Mouse (Mus musculus) testis, adult 2 months (tissue): ENCODE results near the gene Gm20388. TPM values are rescaled to one million over a fixed set of nuclear protein-coding genes. Genes with fewer than 3 reads are reported as not detected.

ENCODE experiments used
- H3K27ac ChIP-seq: fragments of 200-500 bp; 2 replicates; pipeline ENCODE4 v1.5.1; 2012; ENCODE audit warnings: low read depth, low read length; ENCODE audit not compliant: control insufficient read depth, insufficient read depth
- H3K27me3 ChIP-seq: fragments of 200-500 bp; 2 replicates; pipeline ENCODE4 v1.6.1; 2012; ENCODE audit warnings: mild to moderate bottlenecking, low read length, moderate library complexity; ENCODE audit not compliant: control insufficient read depth, insufficient read depth
- H3K36me3 ChIP-seq: fragments of 200-500 bp; 2 replicates; pipeline ENCODE4 v1.6.1; 2012; ENCODE audit warnings: mild to moderate bottlenecking, low read length; ENCODE audit not compliant: control insufficient read depth, insufficient read depth
- H3K4me1 ChIP-seq: fragments of 200-500 bp; 2 replicates; pipeline ENCODE4 v1.6.1; 2012; ENCODE audit warnings: low read length; ENCODE audit not compliant: control insufficient read depth, insufficient read depth
- H3K4me3 ChIP-seq: fragments of 200-500 bp; 2 replicates; pipeline ENCODE4 v1.5.1; 2012; ENCODE audit warnings: low read depth, mild to moderate bottlenecking, low read length, moderate library complexity, mixed read lengths; ENCODE audit not compliant: control insufficient read depth
- CTCF ChIP-seq: fragments of 200-500 bp; IDR thresholded peaks from 2 replicates; pipeline ENCODE4 v1.5.1; 2012; ENCODE audit warnings: low read depth, mild to moderate bottlenecking, inconsistent platforms, low read length, moderate library complexity; ENCODE audit not compliant: control insufficient read depth, insufficient read depth, insufficient replicate concordance
- POLR2A ChIP-seq: fragments of 200-500 bp; IDR thresholded peaks from 2 replicates; pipeline ENCODE4 v1.6.1; 2012; ENCODE audit warnings: low read depth, mild to moderate bottlenecking, inconsistent platforms, low read length, moderate library complexity; ENCODE audit not compliant: control insufficient read depth
- polyA plus RNA-seq: library from polyadenylated mRNA; depleted of rRNA; stranded (reverse); fragments of >200 nt; gene quantifications from 2 replicates; pipeline ENCODE4 v1.2.3, GENCODE M21; 2012

Gm20388 gene
- polyA plus RNA-seq, 1 experiment: 5.6 TPM

DNA sequence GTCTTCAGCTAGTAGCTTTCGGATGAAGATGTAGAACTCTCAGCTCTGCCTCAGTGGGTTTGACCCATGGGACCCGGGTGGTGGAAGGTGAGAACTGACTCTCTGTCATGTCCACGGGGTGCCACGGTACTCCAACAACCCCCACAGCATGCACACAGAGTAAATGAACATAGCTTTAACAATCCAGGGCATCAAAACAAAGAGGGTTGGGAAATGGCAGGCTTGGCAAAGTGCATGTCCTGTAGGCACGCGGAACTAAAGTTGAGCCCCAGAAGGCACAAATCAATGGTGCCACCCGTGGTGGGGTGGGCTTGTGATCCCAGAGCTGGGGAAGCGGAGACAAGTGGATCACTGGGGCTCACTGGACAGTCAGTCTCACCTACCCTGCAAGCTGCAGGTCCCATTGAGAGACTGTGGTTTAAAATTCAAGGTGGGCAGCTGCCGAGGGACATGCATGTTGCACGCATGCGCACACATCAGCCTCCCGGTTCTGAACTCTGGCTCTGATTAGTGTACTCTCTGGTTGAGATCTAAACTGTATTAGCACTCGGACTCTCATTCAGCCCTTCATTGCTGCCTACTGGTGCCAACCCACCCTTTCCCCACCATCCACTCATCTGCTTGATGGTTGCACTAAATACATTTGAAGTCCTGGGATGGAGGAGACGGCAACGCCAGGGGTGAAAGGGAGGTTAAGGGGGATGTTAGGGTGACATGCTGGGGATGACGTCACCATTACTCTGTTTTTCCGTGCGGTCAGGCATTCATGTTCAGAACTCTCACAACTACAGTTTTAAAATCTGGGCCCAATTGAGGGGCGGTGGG lies 2037.9 kb downstream of the Gm20388 start:
- Histone ChIP-seq H3K4me1 (peaks cover 27% of the 10 kb centered on the region), H3K27me3 (no peaks in the 10 kb centered on the region), H3K4me3 (no peak overlapping the region; the same call in 1 of the 2 replicates), H3K36me3 (no peaks in the 10 kb centered on the region), H3K27ac (no peak overlapping the region)
- TF ChIP-seq CTCF (no peak), POLR2A (no peak)

DNA sequence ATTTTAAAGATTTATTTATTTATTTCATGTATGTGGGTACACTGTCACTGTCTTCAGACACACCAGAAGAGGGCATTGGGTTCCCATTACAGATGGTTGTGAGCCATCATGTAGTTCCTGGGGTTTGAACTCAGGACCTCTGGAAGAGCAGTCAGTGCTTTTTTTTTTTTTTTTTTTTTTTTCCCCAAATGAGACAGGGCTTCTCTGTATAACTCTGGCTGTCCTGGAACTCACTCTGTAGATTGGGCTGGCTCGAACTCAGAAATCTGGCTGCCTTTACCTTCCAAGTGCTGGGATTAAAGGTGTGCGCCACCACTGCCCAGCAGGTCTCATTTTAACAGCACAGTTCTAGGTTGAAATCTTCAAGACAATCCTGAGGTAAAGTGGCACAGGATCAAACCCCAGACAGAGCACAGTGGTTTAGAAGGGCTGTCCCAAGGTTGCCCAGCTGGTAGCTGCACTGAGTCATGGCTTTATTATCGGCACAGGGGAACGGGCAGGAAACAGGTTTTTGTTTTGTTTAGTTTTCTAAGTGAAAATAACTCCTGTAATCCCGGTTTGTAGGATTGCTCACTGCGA lies 2038.7 kb downstream of the Gm20388 start, which contains the start of gene Banp:
Gene Banp (plus strand): TSS at position 529 of the 579 bp plus-strand sequence.
- peak within 1 kb of the TSS; percentile 100 for H3K27ac ChIP-seq
- no peak for TF ChIP-seq CTCF
- no peak for TF ChIP-seq POLR2A
- no peaks in the 10 kb centered on the region for H3K27me3 ChIP-seq
- H3K36me3 ChIP-seq: no peaks in the 10 kb centered on the region
- peak within 1 kb of the TSS; percentile 96 for H3K4me3 ChIP-seq
- peaks cover 27% of the 10 kb centered on the region for H3K4me1 ChIP-seq

DNA sequence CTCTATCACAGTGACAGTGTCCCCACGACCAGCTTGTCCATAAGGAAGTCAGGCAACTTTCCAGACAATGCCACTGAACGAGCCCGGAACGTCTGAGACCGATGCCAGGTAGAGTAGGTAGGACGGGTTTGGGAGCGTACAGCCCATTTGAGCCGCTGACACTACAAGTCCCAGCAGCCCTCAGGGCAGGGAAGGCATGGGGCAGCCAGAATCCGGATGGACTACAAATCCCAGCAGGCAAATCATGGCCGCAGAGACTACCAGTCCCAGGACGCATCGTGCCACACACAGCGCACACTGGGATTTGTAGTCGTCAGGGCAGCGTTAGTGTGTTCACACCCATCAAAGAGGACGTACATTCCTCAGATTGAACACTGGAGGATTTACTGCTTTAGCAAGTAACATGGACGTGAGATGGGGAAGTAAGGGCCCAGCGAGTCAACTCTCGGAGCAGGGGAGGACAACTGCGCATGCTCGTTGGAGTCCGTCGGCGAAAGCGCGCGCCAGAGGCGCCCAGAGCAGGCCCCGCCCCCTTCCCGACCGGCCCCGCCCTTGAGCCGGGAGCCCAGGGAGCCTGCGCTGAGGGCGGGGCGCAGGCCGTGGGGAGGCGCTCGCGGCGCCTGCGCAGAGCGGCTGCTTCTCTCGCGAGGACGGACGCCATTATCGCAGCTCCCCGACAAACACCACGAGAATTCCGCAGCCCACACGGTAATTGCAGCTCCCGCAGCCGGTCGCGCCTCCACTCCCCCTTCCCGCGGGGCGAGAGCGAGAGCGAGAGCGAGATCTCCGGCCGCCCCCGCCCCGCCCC lies 2039.5 kb downstream of the Gm20388 start:
- Histone ChIP-seq H3K36me3 (no peaks in the 10 kb centered on the region), H3K27me3 (no peaks in the 10 kb centered on the region), H3K4me1 (peaks cover 27% of the 10 kb centered on the region), H3K4me3 (peak overlapping the region; percentile 96), H3K27ac (peak overlapping the region; percentile 100)
- no peak for TF ChIP-seq CTCF
- TF ChIP-seq POLR2A: peak; percentile 64; the same call in 1 of the 2 replicates

DNA sequence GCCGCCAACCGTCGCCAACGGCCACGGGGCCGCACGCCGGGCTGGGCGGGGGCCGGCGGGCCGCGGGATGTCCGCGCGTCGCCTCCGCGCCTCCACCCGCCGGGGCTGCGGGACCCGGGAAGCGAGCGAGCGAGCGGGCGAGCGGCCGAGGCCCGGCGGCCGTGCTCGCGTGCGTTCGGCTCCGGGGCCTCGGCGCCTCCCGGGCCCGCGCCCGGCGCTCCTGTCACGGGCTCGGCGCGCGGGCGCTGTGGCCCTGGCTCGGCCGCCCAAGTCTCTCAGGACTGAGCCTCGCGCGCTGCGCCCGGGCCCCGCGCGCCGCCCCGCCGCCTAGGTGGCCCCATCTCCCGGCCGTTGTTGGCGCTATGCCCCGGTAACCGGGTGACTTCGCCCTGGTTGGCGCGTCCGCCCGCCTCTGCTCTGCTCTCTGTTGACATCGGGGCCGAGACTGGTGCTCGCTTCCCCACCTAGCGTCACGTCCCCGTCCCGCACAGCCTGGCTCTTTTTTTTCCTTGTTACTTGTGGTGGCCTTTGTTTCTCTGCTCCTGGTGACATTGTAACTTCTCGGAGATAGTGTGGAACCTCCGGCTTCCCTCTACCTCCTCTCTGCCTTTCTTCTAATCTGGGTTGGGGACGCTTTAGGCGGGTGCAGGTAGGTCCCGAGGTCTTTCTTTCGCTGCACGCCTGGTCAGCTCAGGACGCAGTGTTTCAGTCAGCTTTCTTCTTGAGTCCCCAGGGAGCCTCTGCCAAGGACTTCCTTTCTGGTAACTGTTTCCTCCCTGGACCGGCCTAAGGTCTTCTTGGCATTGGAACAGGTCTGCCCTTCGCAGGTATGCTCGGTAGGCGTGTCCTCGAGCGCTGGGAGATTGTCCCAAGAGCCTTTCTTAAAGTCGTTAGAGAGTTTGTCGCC lies 2040.4 kb downstream of the Gm20388 start:
- no peaks in the 10 kb centered on the region for H3K36me3 ChIP-seq
- 0 out of 2 replicates have a peak, but pooled peaks have one; percentile 59 for TF ChIP-seq POLR2A
- no peak for TF ChIP-seq CTCF
- H3K27me3 ChIP-seq: no peaks in the 10 kb centered on the region
- H3K4me3 ChIP-seq: peak overlapping the region; percentile 96
- H3K27ac ChIP-seq: peak overlapping the region; percentile 100
- H3K4me1 ChIP-seq: peaks cover 29% of the 10 kb centered on the region

DNA sequence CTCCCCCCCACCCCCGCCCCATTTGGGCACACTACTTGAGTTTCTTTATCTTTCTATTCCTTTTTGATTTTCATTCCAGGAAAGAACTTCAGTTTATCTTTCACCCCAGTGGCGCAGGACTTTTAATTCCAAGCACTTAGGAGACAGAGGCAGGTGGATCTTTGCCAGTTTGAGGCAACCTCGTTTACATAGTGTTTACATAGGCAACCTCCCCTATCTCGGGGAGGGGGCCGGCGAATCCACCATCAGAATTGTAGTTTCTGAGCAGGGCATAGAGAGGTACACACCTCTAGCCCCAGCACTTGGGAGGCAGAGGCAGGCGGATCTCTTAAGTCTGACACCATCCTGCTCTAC lies 2041.0 kb downstream of the Gm20388 start:
- Histone ChIP-seq H3K27ac (peak overlapping the region; percentile 100), H3K4me3 (peak overlapping the region; percentile 96), H3K4me1 (peaks cover 29% of the 10 kb centered on the region), H3K27me3 (no peaks in the 10 kb centered on the region), H3K36me3 (no peaks in the 10 kb centered on the region)
- no peak for TF ChIP-seq CTCF
- no peak for TF ChIP-seq POLR2A

DNA sequence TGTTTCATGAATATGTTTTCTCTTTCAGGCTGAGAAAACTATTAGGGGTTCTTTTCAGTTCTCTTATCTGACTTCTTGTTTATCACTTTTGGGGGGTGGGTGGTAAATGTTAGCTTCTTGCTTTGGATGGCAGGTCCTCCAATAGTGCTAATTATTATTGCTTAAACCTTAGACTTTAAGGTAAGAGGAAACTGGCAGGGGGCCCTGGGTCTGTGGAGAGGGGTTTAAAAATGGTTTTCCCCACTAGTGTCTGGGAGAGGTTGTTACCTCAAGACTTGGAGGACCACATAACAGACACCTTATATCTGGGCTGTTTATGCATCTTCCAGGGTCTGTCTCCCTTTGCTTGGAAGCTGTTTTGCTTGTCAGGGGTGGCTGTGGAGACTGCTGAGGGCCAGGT lies 2041.5 kb downstream of the Gm20388 start:
- TF ChIP-seq CTCF: no peak
- no peak for TF ChIP-seq POLR2A

DNA sequence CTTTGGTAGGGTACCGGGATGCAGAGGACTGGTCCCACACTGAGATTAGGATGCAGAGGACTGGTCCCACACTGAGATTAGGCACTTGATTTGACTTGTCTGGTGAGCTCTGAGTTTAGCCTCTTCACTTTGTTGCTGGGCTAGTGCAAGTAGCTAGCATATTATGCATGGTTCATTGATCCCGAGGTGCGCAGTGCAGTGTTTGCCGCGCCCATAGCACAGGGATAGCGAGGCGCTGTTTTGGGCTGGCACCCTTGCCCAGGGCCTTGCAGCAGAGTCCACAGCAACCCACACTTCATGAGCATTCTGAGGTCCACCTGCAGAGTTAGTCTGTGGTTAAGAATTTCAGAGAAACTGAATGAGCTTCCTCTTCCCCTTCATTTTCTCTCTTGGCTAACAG lies 2042.2 kb downstream of the Gm20388 start:
- H3K27me3 ChIP-seq: no peaks in the 10 kb centered on the region
- peaks cover 19% of the 10 kb centered on the region for H3K4me1 ChIP-seq
- no peaks in the 10 kb centered on the region for H3K36me3 ChIP-seq
- TF ChIP-seq POLR2A: no peak; the same call in 1 of the 2 replicates
- no peak for TF ChIP-seq CTCF
- no peak overlapping the region for H3K4me3 ChIP-seq
- no peak overlapping the region for H3K27ac ChIP-seq

More for the DNA sequence above, 2041.5 kb downstream of the Gm20388 start:
- no peak overlapping the region for H3K4me3 ChIP-seq
- H3K27me3 ChIP-seq: no peaks in the 10 kb centered on the region
- no peak overlapping the region for H3K27ac ChIP-seq
- H3K4me1 ChIP-seq: peaks cover 25% of the 10 kb centered on the region
- no peaks in the 10 kb centered on the region for H3K36me3 ChIP-seq
